Mouse (Mus musculus): ENCODE measurements around the gene Nkx2-9.

- TF ChIP-seq CTCF (IDR thresholded peaks at IDR 0.05; ENCODE audit: low read depth) (no peak), EP300 (IDR thresholded peaks at IDR 0.05; ENCODE audit: low read depth) (no peak)
Observed at GRCm38 (mm10) chr12:56613916-56614510, 929 bp upstream of the Nkx2-9 start.

Data from liver, postnatal 0 days (tissue).